Mouse (Mus musculus): ENCODE measurements around the gene Rcsd1.

DNA sequence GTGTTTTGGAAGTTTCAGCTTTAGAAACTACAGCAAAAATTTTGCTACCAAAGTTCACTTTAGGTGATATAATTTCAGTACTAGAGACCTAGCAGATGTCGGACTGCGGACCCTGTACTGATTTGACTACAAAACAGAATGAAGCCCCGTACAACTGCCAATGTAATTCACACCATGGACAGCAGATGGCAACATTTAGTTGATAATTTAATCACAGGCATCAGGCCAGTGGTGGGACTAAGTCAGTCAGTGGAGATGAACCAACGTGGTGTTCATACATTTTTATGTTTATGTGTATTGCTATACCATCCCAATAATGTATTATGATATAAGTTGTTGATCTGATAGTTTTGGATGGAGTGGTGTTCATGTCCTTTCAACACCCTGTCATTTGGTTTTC, 48.8 kb downstream of the Rcsd1 start:
- no peak for TF ChIP-seq CEBPB (IDR thresholded peaks at IDR 0.05; ENCODE audit: insufficient read depth, poor library complexity, severe bottlenecking)
- no peak for TF ChIP-seq POLR2A (IDR thresholded peaks at IDR 0.05; ENCODE audit: insufficient read length, low read depth)
- TF ChIP-seq TCF12 (IDR thresholded peaks at IDR 0.05; ENCODE audit: insufficient read depth, poor library complexity, severe bottlenecking) = no peak

All from myocyte (in vitro differentiated cells).